Mouse (Mus musculus): Measurements from ENCODE around the gene Micu1. TPM values are rescaled to one million over a fixed set of nuclear protein-coding genes. Genes with fewer than 3 reads are reported as not detected.
"Not testable (repeated sequence)": the region's sequence is repeated elsewhere in the genome, so short reads cannot be mapped to it uniquely, and the experiment has no call there.

Gene Micu1
- polyA plus RNA-seq, 1 experiment from 2014 or later = 84.2 TPM

- H3K36me3 ChIP-seq = peaks cover 22% of the 10 kb centered on the region
- H3K4me1 ChIP-seq = peaks cover 7% of the 10 kb centered on the region; the same call in 1 of the 2 replicates
- H3K4me2 ChIP-seq = no peak overlapping the region
- H3K27me3 ChIP-seq = no peaks in the 10 kb centered on the region
- WGBS = 80% methylated on average over 19 of the region's 19 CpGs
- H3K27ac ChIP-seq = no peak overlapping the region
- H3K9me3 ChIP-seq = no peaks in the 10 kb centered on the region
- H3K9ac ChIP-seq = no peak overlapping the region
- ATAC-seq (ENCODE audit: insufficient number of reproducible peaks, low FRiP score, low TSS enrichment, low read depth) = no peak
- H3K4me3 ChIP-seq = no peak overlapping the region
Observed at GRCm38 (mm10) chr10:59864232-59864875, 162.1 kb downstream of the Micu1 start.

- 36% methylated on average over 13 of the region's 13 CpGs for WGBS
- no peak overlapping the region for H3K4me3 ChIP-seq
- no peaks in the 10 kb centered on the region for H3K27me3 ChIP-seq
- peaks cover 7% of the 10 kb centered on the region; the same call in 1 of the 2 replicates for H3K4me1 ChIP-seq
- no peak overlapping the region for H3K4me2 ChIP-seq
- no peak overlapping the region for H3K9ac ChIP-seq
- no peaks in the 10 kb centered on the region for H3K9me3 ChIP-seq
- no peak for ATAC-seq (ENCODE audit: insufficient number of reproducible peaks, low FRiP score, low TSS enrichment, low read depth)
- H3K36me3 ChIP-seq = peaks cover 18% of the 10 kb centered on the region
- no peak overlapping the region for H3K27ac ChIP-seq
Observed at GRCm38 (mm10) chr10:59864884-59865726, 162.8 kb downstream of the Micu1 start.

- ATAC-seq (ENCODE audit: insufficient number of reproducible peaks, low FRiP score, low TSS enrichment, low read depth) = no peak
- Histone ChIP-seq H3K27me3 (no peaks in the 10 kb centered on the region), H3K4me1 (peaks cover 6% of the 10 kb centered on the region; the same call in 1 of the 2 replicates), H3K9me3 (no peaks in the 10 kb centered on the region), H3K4me3 (no peak overlapping the region), H3K4me2 (no peak overlapping the region), H3K9ac (no peak overlapping the region), H3K36me3 (peaks cover 12% of the 10 kb centered on the region), H3K27ac (no peak overlapping the region)
- WGBS = 68% methylated on average over 11 of the region's 11 CpGs
Observed at GRCm38 (mm10) chr10:59868266-59868665, 166.0 kb downstream of the Micu1 start.

GRCm38 (mm10) chr10:59870038-59870437 is 167.8 kb downstream of the Micu1 start:
- Histone ChIP-seq H3K4me3 (no peak overlapping the region), H3K9me3 (no peaks in the 10 kb centered on the region), H3K27ac (no peak overlapping the region), H3K4me2 (no peak overlapping the region), H3K9ac (no peak overlapping the region), H3K4me1 (no peaks in the 10 kb centered on the region), H3K36me3 (no peaks in the 10 kb centered on the region), H3K27me3 (no peaks in the 10 kb centered on the region)
- no peak for ATAC-seq (ENCODE audit: insufficient number of reproducible peaks, low FRiP score, low TSS enrichment, low read depth)
- 89% methylated on average over 6 of the region's 6 CpGs for WGBS

- H3K4me3 ChIP-seq; ATAC-seq (ENCODE audit: insufficient number of reproducible peaks, low FRiP score, low TSS enrichment, low read depth); H3K9ac ChIP-seq; H3K36me3 ChIP-seq; H3K4me2 ChIP-seq; H3K27me3 ChIP-seq; H3K27ac ChIP-seq; H3K9me3 ChIP-seq; H3K4me1 ChIP-seq: not testable (repeated sequence)
- 86% methylated on average over 4 of the region's 4 CpGs for WGBS
Observed at GRCm38 (mm10) chr10:59872651-59873050, 170.4 kb downstream of the Micu1 start.

- no peaks in the 10 kb centered on the region for H3K27me3 ChIP-seq
- no peaks in the 10 kb centered on the region for H3K36me3 ChIP-seq
- H3K4me3 ChIP-seq = no peak overlapping the region
- H3K9me3 ChIP-seq = no peaks in the 10 kb centered on the region
- no peaks in the 10 kb centered on the region for H3K4me1 ChIP-seq
- no peak overlapping the region for H3K4me2 ChIP-seq
- 84% methylated on average over 5 of the region's 5 CpGs for WGBS
- no peak overlapping the region for H3K9ac ChIP-seq
- no peak for ATAC-seq (ENCODE audit: insufficient number of reproducible peaks, low FRiP score, low TSS enrichment, low read depth)
- no peak overlapping the region for H3K27ac ChIP-seq
Observed at GRCm38 (mm10) chr10:59873206-59873605, 170.9 kb downstream of the Micu1 start.

GRCm38 (mm10) chr10:59873613-59874012 is 171.3 kb downstream of the Micu1 start:
- no peak for ATAC-seq (ENCODE audit: insufficient number of reproducible peaks, low FRiP score, low TSS enrichment, low read depth)
- Histone ChIP-seq H3K27ac (no peak overlapping the region), H3K4me3 (no peak overlapping the region), H3K4me2 (no peak overlapping the region), H3K9ac (no peak overlapping the region), H3K4me1 (peaks cover 1% of the 10 kb centered on the region), H3K27me3 (no peaks in the 10 kb centered on the region), H3K36me3 (no peaks in the 10 kb centered on the region), H3K9me3 (no peaks in the 10 kb centered on the region)
- 69% methylated on average over 5 of the region's 5 CpGs for WGBS

GRCm38 (mm10) chr10:59875396-59875795 is 173.1 kb downstream of the Micu1 start:
- no peak for ATAC-seq (ENCODE audit: insufficient number of reproducible peaks, low FRiP score, low TSS enrichment, low read depth)
- no peak overlapping the region for H3K9ac ChIP-seq
- H3K4me3 ChIP-seq = no peak overlapping the region
- no peaks in the 10 kb centered on the region for H3K27me3 ChIP-seq
- no peaks in the 10 kb centered on the region for H3K36me3 ChIP-seq
- no peaks in the 10 kb centered on the region for H3K9me3 ChIP-seq
- WGBS = 13% methylated on average over 1 of the region's 1 CpGs
- no peak overlapping the region for H3K4me2 ChIP-seq
- H3K27ac ChIP-seq = no peak overlapping the region
- H3K4me1 ChIP-seq = peaks cover 7% of the 10 kb centered on the region

GRCm38 (mm10) chr10:59876698-59877097 is 174.4 kb downstream of the Micu1 start:
- 91% methylated on average over 4 of the region's 4 CpGs for WGBS

GRCm38 (mm10) chr10:59877421-59878117 is 175.3 kb downstream of the Micu1 start:
- peaks cover 19% of the 10 kb centered on the region for H3K4me1 ChIP-seq
- no peak overlapping the region for H3K27ac ChIP-seq
- H3K9me3 ChIP-seq = no peaks in the 10 kb centered on the region
- no peak overlapping the region for H3K9ac ChIP-seq
- H3K4me3 ChIP-seq = no peak overlapping the region
- ATAC-seq (ENCODE audit: insufficient number of reproducible peaks, low FRiP score, low TSS enrichment, low read depth) = no peak
- H3K36me3 ChIP-seq = no peaks in the 10 kb centered on the region
- H3K4me2 ChIP-seq = no peak overlapping the region
- H3K27me3 ChIP-seq = no peaks in the 10 kb centered on the region
- 71% methylated on average over 15 of the region's 15 CpGs for WGBS

More at GRCm38 (mm10) chr10:59876698-59877097, 174.4 kb downstream of the Micu1 start:
- not testable (repeated sequence) for H3K27me3 ChIP-seq; H3K9ac ChIP-seq; H3K27ac ChIP-seq; H3K4me2 ChIP-seq; H3K4me3 ChIP-seq; ATAC-seq (ENCODE audit: insufficient number of reproducible peaks, low FRiP score, low TSS enrichment, low read depth); H3K36me3 ChIP-seq; H3K9me3 ChIP-seq
- H3K4me1 ChIP-seq = peaks cover 16% of the 10 kb centered on the region

- Histone ChIP-seq H3K36me3 (peaks cover 6% of the 10 kb centered on the region; the same call in 1 of the 2 replicates), H3K9ac (peak overlapping the region; percentile 40), H3K27ac (peak overlapping the region; percentile 100), H3K27me3 (no peaks in the 10 kb centered on the region), H3K4me1 (peaks cover 19% of the 10 kb centered on the region), H3K4me2 (peak overlapping the region; percentile 78), H3K9me3 (no peaks in the 10 kb centered on the region), H3K4me3 (peak overlapping the region; percentile 91)
- WGBS = 11% methylated on average over 5 of the region's 5 CpGs
- ATAC-seq (ENCODE audit: insufficient number of reproducible peaks, low FRiP score, low TSS enrichment, low read depth) = no peak; the same call in 1 of the 2 replicates
Observed at GRCm38 (mm10) chr10:59878823-59879222, 176.5 kb downstream of the Micu1 start.
